Mouse (Mus musculus) forebrain, embryonic 13.5 days (tissue): Measurements from ENCODE around the gene Rasl10a. TPM values are rescaled to one million over a fixed set of nuclear protein-coding genes. Genes with fewer than 3 reads are reported as not detected.

Experiments
- ATAC-seq: fragments of 200-750 bp; cut with Nextera tagmentation; 2 replicates; pipeline ENCODE4 v1.8.0; 2017
- H3K27ac ChIP-seq: fragments of 300-500 bp; sonication (generic); 2 replicates; pipeline ENCODE4 v1.5.1; 2015; ENCODE audit warnings: inconsistent platforms, mild to moderate bottlenecking, moderate library complexity
- H3K27me3 ChIP-seq: fragments of 300-500 bp; sonication (generic); 2 replicates; pipeline ENCODE4 v1.6.1; 2015; ENCODE audit warnings: mild to moderate bottlenecking, inconsistent platforms
- H3K36me3 ChIP-seq: fragments of 300-500 bp; sonication (generic); 2 replicates; pipeline ENCODE4 v1.6.1; 2015; ENCODE audit warnings: mild to moderate bottlenecking, inconsistent platforms; ENCODE audit not compliant: poor library complexity, severe bottlenecking
- H3K4me1 ChIP-seq: fragments of 300-500 bp; sonication (generic); 2 replicates; pipeline ENCODE4 v1.6.1; 2015; ENCODE audit warnings: inconsistent platforms
- H3K4me2 ChIP-seq: fragments of 300-500 bp; sonication (generic); 2 replicates; pipeline ENCODE4 v1.6.1; 2015; ENCODE audit warnings: inconsistent platforms, mild to moderate bottlenecking, moderate library complexity
- H3K4me3 ChIP-seq: fragments of 300-500 bp; sonication (generic); 2 replicates; pipeline ENCODE4 v1.5.1; 2015; ENCODE audit warnings: mild to moderate bottlenecking, inconsistent platforms
- H3K9ac ChIP-seq: fragments of 300-500 bp; sonication (generic); 2 replicates; pipeline ENCODE4 v1.6.1; 2015; ENCODE audit warnings: mild to moderate bottlenecking, inconsistent platforms
- H3K9me3 ChIP-seq: fragments of 300-500 bp; sonication (generic); replicated peaks from 2 replicates; pipeline ENCODE4 v1.6.1; 2016; ENCODE audit warnings: inconsistent platforms
- WGBS: fragments of 180-500 bp; shearing (Covaris S2); methylation state at CpG from one replicate; pipeline ENCODE4 v1.1.7; 2015; 5-methylcytosine and 5-hydroxymethylcytosine counted together
- polyA plus RNA-seq: library from polyadenylated mRNA; unstranded; fragments of >200 nt; fragmentation: Nextera tagmentation; extraction: Ambion mirVana; gene quantifications from 2 replicates; pipeline ENCODE4 v1.2.1, GENCODE M21; 2015

Rasl10a gene
- polyA plus RNA-seq, 1 experiment from 2014 or later = not detected

GRCm38 (mm10) chr11:5033136-5033535 lies 24.8 kb upstream of the Rasl10a start:
- H3K9ac ChIP-seq = no peak overlapping the region
- H3K4me1 ChIP-seq = no peaks in the 10 kb centered on the region
- ATAC-seq = no peak

GRCm38 (mm10) chr11:5035421-5035820 lies 22.5 kb upstream of the Rasl10a start:
- WGBS = 92% methylated on average over 4 of the region's 4 CpGs
- Histone ChIP-seq H3K9me3 (no peaks in the 10 kb centered on the region), H3K27ac (no peak overlapping the region), H3K36me3 (peaks cover 99% of the 10 kb centered on the region), H3K4me1 (no peaks in the 10 kb centered on the region), H3K4me3 (no peak overlapping the region), H3K27me3 (no peaks in the 10 kb centered on the region), H3K9ac (no peak overlapping the region), H3K4me2 (no peak overlapping the region)
- ATAC-seq = no peak

More at GRCm38 (mm10) chr11:5033136-5033535, 24.8 kb upstream of the Rasl10a start:
- Histone ChIP-seq H3K4me2 (no peak overlapping the region), H3K4me3 (no peak overlapping the region), H3K27me3 (no peaks in the 10 kb centered on the region), H3K36me3 (peaks cover 98% of the 10 kb centered on the region), H3K27ac (no peak overlapping the region), H3K9me3 (no peaks in the 10 kb centered on the region)
- WGBS = 80% methylated on average over 3 of the region's 3 CpGs

GRCm38 (mm10) chr11:5037146-5037854 lies 20.6 kb upstream of the Rasl10a start:
- no peaks in the 10 kb centered on the region for H3K4me1 ChIP-seq
- no peak for ATAC-seq
- no peak overlapping the region for H3K9ac ChIP-seq
- H3K27ac ChIP-seq = no peak overlapping the region
- no peak overlapping the region for H3K4me2 ChIP-seq
- no peaks in the 10 kb centered on the region for H3K9me3 ChIP-seq
- H3K36me3 ChIP-seq = peaks cover 100% of the 10 kb centered on the region
- no peak overlapping the region for H3K4me3 ChIP-seq
- H3K27me3 ChIP-seq = no peaks in the 10 kb centered on the region
- WGBS = 92% methylated on average over 8 of the region's 8 CpGs

- no peak overlapping the region for H3K4me3 ChIP-seq
- H3K9me3 ChIP-seq = no peaks in the 10 kb centered on the region
- no peaks in the 10 kb centered on the region for H3K4me1 ChIP-seq
- WGBS = 96% methylated on average over 5 of the region's 5 CpGs
- no peak overlapping the region for H3K4me2 ChIP-seq
- no peak overlapping the region for H3K27ac ChIP-seq
- peaks cover 76% of the 10 kb centered on the region for H3K36me3 ChIP-seq
- H3K9ac ChIP-seq = no peak overlapping the region
- no peak for ATAC-seq
- H3K27me3 ChIP-seq = no peaks in the 10 kb centered on the region
Measured at GRCm38 (mm10) chr11:5040585-5040984, 17.3 kb upstream of the Rasl10a start.

GRCm38 (mm10) chr11:5041144-5041780 lies 16.7 kb upstream of the Rasl10a start:
- Histone ChIP-seq H3K4me1 (no peaks in the 10 kb centered on the region), H3K9ac (no peak overlapping the region), H3K9me3 (no peaks in the 10 kb centered on the region), H3K27me3 (no peaks in the 10 kb centered on the region), H3K36me3 (peaks cover 69% of the 10 kb centered on the region), H3K4me3 (no peak overlapping the region), H3K27ac (no peak overlapping the region), H3K4me2 (no peak overlapping the region)
- 89% methylated on average over 18 of the region's 18 CpGs for WGBS
- ATAC-seq = no peak

- 89% methylated on average over 8 of the region's 8 CpGs for WGBS
- Histone ChIP-seq H3K4me3 (no peak overlapping the region), H3K4me2 (no peak overlapping the region), H3K27ac (no peak overlapping the region), H3K36me3 (peaks cover 54% of the 10 kb centered on the region), H3K9me3 (no peaks in the 10 kb centered on the region), H3K4me1 (no peaks in the 10 kb centered on the region), H3K27me3 (no peaks in the 10 kb centered on the region), H3K9ac (no peak overlapping the region)
- no peak for ATAC-seq
Measured at GRCm38 (mm10) chr11:5042645-5043381, 15.1 kb upstream of the Rasl10a start.

GRCm38 (mm10) chr11:5046321-5046926 lies 11.5 kb upstream of the Rasl10a start:
- Histone ChIP-seq H3K4me2 (no peak overlapping the region), H3K36me3 (peaks cover 18% of the 10 kb centered on the region), H3K27me3 (no peaks in the 10 kb centered on the region), H3K9ac (no peak overlapping the region), H3K27ac (no peak overlapping the region), H3K9me3 (no peaks in the 10 kb centered on the region), H3K4me3 (no peak overlapping the region), H3K4me1 (no peaks in the 10 kb centered on the region)
- 49% methylated on average over 12 of the region's 12 CpGs for whole genome bisulfite sequencing
- no peak for ATAC-seq

GRCm38 (mm10) chr11:5051629-5052028 lies 6.3 kb upstream of the Rasl10a start:
- Histone ChIP-seq H3K4me2 (no peak overlapping the region), H3K4me3 (no peak overlapping the region), H3K4me1 (peaks cover 7% of the 10 kb centered on the region), H3K9ac (no peak overlapping the region), H3K9me3 (no peaks in the 10 kb centered on the region), H3K27me3 (peaks cover 15% of the 10 kb centered on the region), H3K27ac (no peak overlapping the region), H3K36me3 (no peaks in the 10 kb centered on the region)
- 73% methylated on average over 10 of the region's 10 CpGs for WGBS
- ATAC-seq = no peak

- H3K27ac ChIP-seq = no peak overlapping the region
- WGBS = 82% methylated on average over 10 of the region's 10 CpGs
- no peak overlapping the region for H3K4me3 ChIP-seq
- ATAC-seq = no peak
- H3K36me3 ChIP-seq = no peaks in the 10 kb centered on the region
- H3K9me3 ChIP-seq = no peaks in the 10 kb centered on the region
- peaks cover 22% of the 10 kb centered on the region for H3K27me3 ChIP-seq
- peaks cover 13% of the 10 kb centered on the region for H3K4me1 ChIP-seq
- H3K4me2 ChIP-seq = no peak overlapping the region
- H3K9ac ChIP-seq = no peak overlapping the region
Measured at GRCm38 (mm10) chr11:5052200-5052854, 5.6 kb upstream of the Rasl10a start.

- Histone ChIP-seq H3K27me3 (peaks cover 39% of the 10 kb centered on the region), H3K4me1 (peaks cover 26% of the 10 kb centered on the region)
Measured at GRCm38 (mm10) chr11:5054151-5054550, 3.8 kb upstream of the Rasl10a start.

GRCm38 (mm10) chr11:5054874-5055273 lies 3.1 kb upstream of the Rasl10a start:
- no peaks in the 10 kb centered on the region for H3K36me3 ChIP-seq
- no peak overlapping the region for H3K9ac ChIP-seq
- H3K4me1 ChIP-seq = peaks cover 32% of the 10 kb centered on the region
- no peak overlapping the region for H3K27ac ChIP-seq
- H3K4me3 ChIP-seq = no peak overlapping the region
- ATAC-seq = no peak
- no peak overlapping the region for H3K4me2 ChIP-seq
- H3K9me3 ChIP-seq = no peaks in the 10 kb centered on the region
- 72% methylated on average over 6 of the region's 6 CpGs for WGBS
- H3K27me3 ChIP-seq = peaks cover 47% of the 10 kb centered on the region

More at GRCm38 (mm10) chr11:5054151-5054550, 3.8 kb upstream of the Rasl10a start:
- no peak overlapping the region for H3K27ac ChIP-seq
- H3K4me3 ChIP-seq = no peak overlapping the region
- 92% methylated on average over 14 of the region's 14 CpGs for WGBS
- H3K4me2 ChIP-seq = no peak overlapping the region
- H3K9me3 ChIP-seq = no peaks in the 10 kb centered on the region
- H3K9ac ChIP-seq = no peak overlapping the region
- ATAC-seq = no peak
- H3K36me3 ChIP-seq = no peaks in the 10 kb centered on the region
